9 mouse cellular contexts compared by ENCODE assay signal in the genomic region with DNA sequence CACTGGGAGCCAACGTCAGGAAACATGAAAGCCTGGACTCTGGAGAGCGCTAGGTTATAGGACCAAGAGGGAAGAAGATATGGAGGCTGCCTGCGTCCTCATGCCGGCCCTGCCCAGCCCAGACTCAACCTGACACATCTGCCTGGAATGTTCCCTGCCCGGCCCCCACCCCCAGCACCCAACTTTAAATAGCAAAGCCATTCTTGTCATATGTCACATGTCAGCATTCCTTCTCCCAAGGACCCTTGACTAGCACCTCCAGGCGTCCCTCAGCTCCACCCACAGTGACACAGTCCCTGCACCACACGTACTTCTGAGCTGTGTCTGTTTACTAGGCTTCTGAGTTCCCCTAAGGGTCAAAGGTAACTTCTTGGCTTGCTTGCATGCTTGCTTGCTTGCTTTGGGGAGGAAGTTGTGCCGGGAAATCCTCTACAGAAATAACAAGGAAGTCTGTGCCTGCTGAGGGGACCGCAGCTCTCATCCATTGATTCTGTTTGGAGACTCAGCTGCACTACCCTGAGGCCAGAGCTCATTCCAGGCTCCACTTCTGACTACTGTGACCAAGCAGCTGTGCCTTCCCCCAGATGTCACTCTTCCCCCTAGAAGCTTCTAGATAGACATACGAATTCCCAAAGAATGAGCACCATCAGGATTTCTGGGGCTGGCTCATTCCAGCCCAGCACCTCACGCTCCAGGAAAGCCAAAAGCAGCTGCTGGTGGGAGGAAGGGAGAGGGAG. TPM values are rescaled to one million over a fixed set of nuclear protein-coding genes. Genes with fewer than 3 reads are reported as not detected.
DNase-seq lines count a peak whose midpoint lies in the region; ATAC-seq and TF ChIP-seq lines count a peak whose summit lies in the region.
"Had no signal": no experiment of that assay in that cellular context is flagged by ENCODE, and none has a peak within 500 bp of the region (broad histone marks: within the 10 kb centered on the region; RNA-seq: fewer than 3 reads in every experiment).

No protein-coding gene starts in this region.

- H3K36me3 ChIP-seq in ES-E14 (ENCODE audit: control insufficient read depth, insufficient read depth, low read length, poor library complexity, severe bottlenecking), result no peaks in the 10 kb centered on the region
- H3K36me3 ChIP-seq in forebrain, embryonic 14.5 days (ENCODE audit: control insufficient read depth, insufficient read depth, low read length), result no peaks in the 10 kb centered on the region
- no peaks in the 10 kb centered on the region for H3K36me3 ChIP-seq in intestine, postnatal 0 days (ENCODE audit: control insufficient read depth, insufficient read depth)
- H3K36me3 ChIP-seq in liver, postnatal 0 days (replicated peaks; ENCODE audit: insufficient read depth, low read length), result no peaks in the 10 kb centered on the region
- H3K36me3 ChIP-seq in thymus, adult 2 months (ENCODE audit: control insufficient read depth, insufficient read depth, low read length), result no peaks in the 10 kb centered on the region

- peak; percentile 18; the same call in 1 of the 2 replicates for TF ChIP-seq EP300 in liver, postnatal 0 days (IDR thresholded peaks at IDR 0.05; ENCODE audit: low read depth)

- no peak for TF ChIP-seq POLR2A in thymus, adult 2 months (IDR thresholded peaks at IDR 0.05; ENCODE audit: control insufficient read depth, extremely low read depth, insufficient read depth, low read length, poor library complexity)

- H3K4me3 ChIP-seq in ES-E14 (ENCODE audit: insufficient read depth in 1 of 2, low read depth in 1 of 2, low read length in 2 of 2, poor library complexity in 1 of 2, severe bottlenecking in 1 of 2), result peak overlapping the region; percentile 34 to 38
- no peak overlapping the region for H3K4me3 ChIP-seq in forebrain, embryonic 14.5 days (ENCODE audit: low read depth, low read length)
- no peak overlapping the region for H3K4me3 ChIP-seq in intestine, postnatal 0 days (ENCODE audit: low read depth, low read length)
- H3K4me3 ChIP-seq in liver, postnatal 0 days (ENCODE audit: low read depth, low read length), result no peak overlapping the region
- H3K4me3 ChIP-seq in thymus, adult 2 months (ENCODE audit: control insufficient read depth, insufficient read depth, low read length), result no peak overlapping the region
- H3K4me3 ChIP-seq: erythroblast, embryonic 14.5 days had no signal

- H3K27ac ChIP-seq in ES-E14 (ENCODE audit: insufficient read depth, low read depth, low read length, poor library complexity, severe bottlenecking), result peak overlapping the region; percentile 99
- peak overlapping the region; percentile 94; the same call in 1 of the 2 replicates for H3K27ac ChIP-seq in forebrain, embryonic 14.5 days (ENCODE audit: low read depth, low read length)
- H3K27ac ChIP-seq in intestine, postnatal 0 days (ENCODE audit: low read depth, low read length), result peak overlapping the region; percentile 91
- H3K27ac ChIP-seq in liver, postnatal 0 days (ENCODE audit: low read depth), result peak overlapping the region; percentile 72
- H3K27ac ChIP-seq in thymus, adult 2 months (ENCODE audit: control insufficient read depth, insufficient read depth, low read length), result no peak overlapping the region

- no peaks in the 10 kb centered on the region for H3K27me3 ChIP-seq in forebrain, embryonic 14.5 days (replicated peaks; ENCODE audit: control insufficient read depth, insufficient read depth, low read length)
- H3K27me3 ChIP-seq in intestine, postnatal 0 days (replicated peaks; ENCODE audit: control insufficient read depth, insufficient read depth, low read length), result no peaks in the 10 kb centered on the region
- H3K27me3 ChIP-seq in liver, postnatal 0 days (ENCODE audit: insufficient read depth, low read length), result no peaks in the 10 kb centered on the region
- no peaks in the 10 kb centered on the region for H3K27me3 ChIP-seq in thymus, adult 2 months (ENCODE audit: control insufficient read depth, insufficient read depth, low read length)

- WGBS in forebrain, embryonic 14.5 days, result 64% methylated on average over 11 of the region's 11 CpGs
- WGBS in intestine, postnatal 0 days, result 9% methylated on average over 11 of the region's 11 CpGs
- 41% methylated on average over 11 of the region's 11 CpGs for WGBS in liver, postnatal 0 days (ENCODE audit: insufficient replicate concordance)
- 79% methylated on average over 11 of the region's 11 CpGs for WGBS in thymus, adult 2 months

- DNase-seq in 3134 (ENCODE audit: extremely low read depth, insufficient read length, low spot score) (peak; percentile 91), ES-E14 (ENCODE audit: low read depth, low spot score) (no peak)
- DNase-seq in forebrain, embryonic 14.5 days (ENCODE audit: low spot score), result peak; percentile 8
- DNase-seq in liver, postnatal 0 days, result no peak
- no peak for DNase-seq in thymus, adult 2 months
- DNase-seq in ovary, postnatal 10 days (ENCODE audit: low spot score), result no peak

- ATAC-seq in forebrain, embryonic 14.5 days, result no peak
- peak; percentile 83 for ATAC-seq in intestine, postnatal 0 days
- peak; percentile 52 for ATAC-seq in liver, postnatal 0 days
- peak; percentile 25; the same call in 1 of the 2 replicates for ATAC-seq in neutrophil, adult 5-6 weeks (ENCODE audit: extremely low read depth, insufficient number of reproducible peaks, low FRiP score, poor library complexity, severe bottlenecking)

- H3K4me1 ChIP-seq in ES-E14 (ENCODE audit: control insufficient read depth in 2 of 2, insufficient read depth in 2 of 2, low read length in 2 of 2, poor library complexity in 1 of 2), result peaks cover 21 to 50% of the 10 kb centered on the region in 2 experiments; a peak in 3 of 4 replicates
- H3K4me1 ChIP-seq in forebrain, embryonic 14.5 days (ENCODE audit: control insufficient read depth, insufficient read depth, low read length), result peaks cover 41% of the 10 kb centered on the region
- peaks cover 32% of the 10 kb centered on the region for H3K4me1 ChIP-seq in intestine, postnatal 0 days (replicated peaks; ENCODE audit: control insufficient read depth, insufficient read depth, low read length)
- H3K4me1 ChIP-seq in liver, postnatal 0 days (ENCODE audit: insufficient read depth), result peaks cover 55% of the 10 kb centered on the region
- peaks cover 35% of the 10 kb centered on the region for H3K4me1 ChIP-seq in thymus, adult 2 months (replicated peaks; ENCODE audit: control insufficient read depth, insufficient read depth, low read length)

- no peak overlapping the region for H3K4me2 ChIP-seq in forebrain, embryonic 14.5 days (ENCODE audit: low read length)
- peak overlapping the region; percentile 40 for H3K4me2 ChIP-seq in intestine, postnatal 0 days (replicated peaks; ENCODE audit: low read depth)
- H3K4me2 ChIP-seq in liver, postnatal 0 days (ENCODE audit: low read depth, low read length), result no peak overlapping the region

- H3K9ac ChIP-seq in ES-E14 (ENCODE audit: insufficient read depth, low read depth, low read length, poor library complexity, severe bottlenecking), result peak overlapping the region; percentile 74
- H3K9ac ChIP-seq in forebrain, embryonic 14.5 days (ENCODE audit: low read length), result no peak overlapping the region
- peak overlapping the region; percentile 34; the same call in 1 of the 2 replicates for H3K9ac ChIP-seq in intestine, postnatal 0 days (ENCODE audit: low read depth, low read length)
- H3K9ac ChIP-seq in liver, postnatal 0 days (replicated peaks), result peak overlapping the region; percentile 2; the same call in 1 of the 2 replicates

- H3K9me3 ChIP-seq in ES-E14 (ENCODE audit: control insufficient read depth, insufficient read depth, low read depth, low read length), result no peaks in the 10 kb centered on the region
- H3K9me3 ChIP-seq in forebrain, embryonic 14.5 days (replicated peaks; ENCODE audit: control insufficient read depth, low read length), result no peaks in the 10 kb centered on the region
- H3K9me3 ChIP-seq in intestine, postnatal 0 days (ENCODE audit: control insufficient read depth), result no peaks in the 10 kb centered on the region
- no peaks in the 10 kb centered on the region for H3K9me3 ChIP-seq in liver, postnatal 0 days (ENCODE audit: low read length)

- no peak for TF ChIP-seq CTCF in intestine, postnatal 0 days (IDR thresholded peaks at IDR 0.05; ENCODE audit: low read depth)
- no peak for TF ChIP-seq CTCF in liver, postnatal 0 days (IDR thresholded peaks at IDR 0.05; ENCODE audit: low read depth)
- no peak for TF ChIP-seq CTCF in thymus, adult 2 months (IDR thresholded peaks at IDR 0.05; ENCODE audit: borderline replicate concordance, control insufficient read depth, extremely low read depth, insufficient read depth, low read length, poor library complexity)

- in situ Hi-C loops in ES-E14 (cut with MboI; ENCODE audit: low sequenced_read_pairs in 2 of 2, unreplicated experiment in 2 of 2), result no loop called here

TF ChIP-seq in ES-E14, 5 proteins besides CTCF, POLR2A, EP300 and RAD21:
- TF ChIP-seq ZC3H11A (IDR thresholded peaks at IDR 0.05; ENCODE audit: borderline replicate concordance, low read depth, low read length), result no peak
- no peak for TF ChIP-seq HCFC1 (IDR thresholded peaks at IDR 0.05; ENCODE audit: borderline replicate concordance, insufficient read depth, low read length)
- no peak for TF ChIP-seq ZNF384 (IDR thresholded peaks at IDR 0.05; ENCODE audit: low read depth, low read length)
- no peak for TF ChIP-seq CHD2 (IDR thresholded peaks at IDR 0.05; ENCODE audit: low read depth, low read length)
- peak; percentile 56 for TF ChIP-seq MAFK (IDR thresholded peaks at IDR 0.05; ENCODE audit: insufficient read depth, low read depth, low read length)

RNA-seq across cellular contexts. Expression of gene Scyl1, which starts 39.1 kb away (rescaled TPM):
- total RNA-seq in ES-E14 (2012; rRNA removed), result 55.6 and 80.8 TPM in 2 replicates
- polyA plus RNA-seq in forebrain, embryonic 14.5 days (2014; fragmentation: Nextera tagmentation; extraction: Ambion mirVana), result 56.1 and 67.9 TPM in 2 replicates
- polyA plus RNA-seq in intestine, postnatal 0 days (2015; fragmentation: Nextera tagmentation; extraction: Ambion mirVana), result 43.8 and 48.8 TPM in 2 replicates
- 16.9 and 17.0 TPM in 2 replicates for polyA plus RNA-seq in liver, postnatal 0 days (2015; fragmentation: Nextera tagmentation; extraction: Ambion mirVana)
- total RNA-seq in neutrophil, adult 5-6 weeks (2017), result 35.9 and 44.0 TPM in 2 replicates
- polyA plus RNA-seq in thymus, adult 2 months (2012; rRNA removed), result 107 and 113 TPM in 2 replicates

Comparison
In these comparisons a context has a peak if more than half of its experiments do, and no peak if none do; other contexts are left out.
1. DNase-seq: peak in 3134 (single experiment) and forebrain, embryonic 14.5 days (single experiment); none in ES-E14 (single experiment), liver, postnatal 0 days (single experiment), thymus, adult 2 months (single experiment) and ovary, postnatal 10 days (single experiment).
2. H3K4me3 ChIP-seq: peak in ES-E14 (2 of 2); none in forebrain, embryonic 14.5 days (single experiment), intestine, postnatal 0 days (single experiment), liver, postnatal 0 days (single experiment) and thymus, adult 2 months (single experiment).